Mouse (Mus musculus): ENCODE data around the gene Lrrn3. TPM values are rescaled to one million over a fixed set of nuclear protein-coding genes. Genes with fewer than 3 reads are reported as not detected.

The Lrrn3 gene
- 0.21 and 0.22 TPM in 2 replicates for polyA plus RNA-seq (2012; ENCODE audit: low replicate concordance)

GRCm38 (mm10) chr12:41486331-41486730 lies at the start of gene Lrrn3:
Gene Lrrn3, minus strand, starts transcription at chr12:41486431.

